Mouse (Mus musculus) cerebral cortex, adult 2 months (tissue): ENCODE results near the gene Ilf3.

Experiments
- WGBS: fragments of 180-500 bp; shearing (Covaris S2); methylation state at CpG from one replicate; pipeline ENCODE4 v1.1.7; 2018; 5-methylcytosine and 5-hydroxymethylcytosine counted together

The Ilf3 gene

DNA sequence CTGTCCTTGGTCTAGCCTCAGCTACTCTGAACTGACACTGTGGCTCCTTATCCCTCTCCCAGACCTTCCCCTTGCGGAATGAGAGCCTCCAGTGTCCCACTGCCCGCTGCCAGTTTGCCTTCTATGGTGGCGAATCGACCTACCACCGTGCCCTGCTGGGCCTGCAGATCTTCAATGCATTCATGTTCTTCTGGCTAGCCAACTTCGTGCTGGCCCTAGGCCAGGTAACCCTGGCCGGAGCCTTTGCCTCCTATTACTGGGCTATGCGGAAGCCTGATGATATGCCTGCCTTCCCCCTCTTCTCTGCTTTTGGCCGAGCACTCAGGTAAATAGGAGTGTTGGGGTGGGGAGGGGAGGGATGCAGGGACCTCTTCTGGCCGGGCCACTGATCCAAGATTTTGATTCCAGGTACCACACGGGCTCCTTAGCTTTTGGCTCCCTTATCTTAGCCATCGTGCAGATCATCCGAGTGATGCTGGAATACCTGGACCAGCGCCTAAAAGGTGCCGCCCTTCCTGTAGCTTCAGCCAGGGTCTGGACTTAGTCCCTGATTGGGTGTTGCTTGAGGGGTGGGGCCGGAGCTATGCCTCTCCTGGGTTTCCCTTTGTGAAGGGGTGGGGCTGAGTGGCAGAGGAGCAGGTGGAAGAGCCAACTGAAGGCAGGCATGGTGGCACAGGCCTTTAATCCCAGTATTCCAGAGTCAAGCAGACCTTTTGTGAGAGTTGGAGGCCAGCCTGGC lies 20.9 kb upstream of the Ilf3 start:
- 70% methylated on average over 16 of the region's 16 CpGs for WGBS

DNA sequence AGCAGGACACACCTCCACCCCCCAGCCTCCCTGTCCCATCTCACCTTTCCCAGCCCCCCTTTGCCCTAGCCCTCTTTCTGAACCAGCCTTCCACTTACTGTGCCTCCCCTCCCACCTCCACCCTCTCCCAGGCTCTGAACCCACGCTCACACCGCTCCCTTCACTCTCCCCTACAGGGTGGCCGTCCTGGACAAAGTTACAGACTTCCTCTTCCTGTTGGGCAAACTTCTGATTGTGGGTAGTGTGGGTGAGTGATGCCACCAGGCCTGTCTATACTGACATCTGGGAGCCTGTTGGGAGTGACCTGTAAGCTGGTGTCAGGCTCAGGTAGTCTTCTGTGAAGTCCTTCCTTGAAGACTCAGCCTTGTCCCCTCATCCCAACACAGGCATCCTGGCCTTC lies 19.5 kb upstream of the Ilf3 start:
- 78% methylated on average over 3 of the region's 3 CpGs for WGBS

DNA sequence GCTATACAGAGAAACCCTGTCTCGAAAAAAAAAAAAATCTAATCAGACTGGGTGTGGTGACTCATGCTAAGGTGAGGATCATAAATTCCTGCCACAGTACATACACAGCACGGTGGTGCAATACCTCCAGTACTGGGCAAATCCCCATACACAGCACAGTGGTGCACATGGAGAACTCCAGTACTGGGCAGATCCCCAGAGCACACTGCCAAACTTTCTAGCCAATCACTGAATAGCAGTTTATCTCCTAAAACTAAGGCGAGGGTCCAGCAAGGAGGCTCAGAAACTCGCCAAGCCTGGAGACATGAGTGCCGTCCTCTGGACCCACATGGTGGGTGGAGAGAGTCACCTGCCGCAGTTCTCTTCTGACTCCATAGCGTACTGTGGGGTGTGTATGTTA lies 16.5 kb upstream of the Ilf3 start:
- 83% methylated on average over 7 of the region's 7 CpGs for WGBS

DNA sequence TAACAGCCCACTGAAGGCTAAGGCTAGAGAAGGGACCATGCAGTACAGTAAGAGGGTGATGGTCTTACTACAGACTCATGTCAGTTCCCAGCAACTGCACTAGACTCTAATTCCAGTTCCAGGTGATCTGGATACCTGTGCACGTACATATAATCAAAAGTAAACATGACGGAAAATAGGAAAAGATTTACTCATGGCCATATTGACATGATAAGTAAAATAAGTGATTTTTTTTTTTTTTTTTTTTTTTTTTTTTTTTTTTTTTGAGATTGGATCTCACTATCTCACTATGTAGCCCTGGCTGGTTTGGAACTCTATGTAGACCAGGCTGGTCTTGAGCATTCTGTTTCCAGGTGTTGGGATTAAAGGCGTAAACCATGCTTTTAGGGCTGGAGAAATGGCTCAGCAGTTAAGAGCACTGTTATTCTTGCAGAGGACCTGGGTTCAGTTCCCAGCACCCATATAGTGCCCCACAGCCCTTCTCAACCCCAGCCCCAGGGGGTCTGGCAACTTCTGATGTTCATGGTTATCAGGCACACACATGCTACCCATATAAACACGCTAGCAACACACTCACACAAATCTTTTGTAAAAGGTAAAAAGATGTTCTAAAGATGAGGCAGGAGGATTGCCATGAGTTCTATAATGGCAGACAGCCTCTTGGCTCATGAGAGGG lies 15.8 kb upstream of the Ilf3 start:
- WGBS = 96% methylated on average over 4 of the region's 4 CpGs

DNA sequence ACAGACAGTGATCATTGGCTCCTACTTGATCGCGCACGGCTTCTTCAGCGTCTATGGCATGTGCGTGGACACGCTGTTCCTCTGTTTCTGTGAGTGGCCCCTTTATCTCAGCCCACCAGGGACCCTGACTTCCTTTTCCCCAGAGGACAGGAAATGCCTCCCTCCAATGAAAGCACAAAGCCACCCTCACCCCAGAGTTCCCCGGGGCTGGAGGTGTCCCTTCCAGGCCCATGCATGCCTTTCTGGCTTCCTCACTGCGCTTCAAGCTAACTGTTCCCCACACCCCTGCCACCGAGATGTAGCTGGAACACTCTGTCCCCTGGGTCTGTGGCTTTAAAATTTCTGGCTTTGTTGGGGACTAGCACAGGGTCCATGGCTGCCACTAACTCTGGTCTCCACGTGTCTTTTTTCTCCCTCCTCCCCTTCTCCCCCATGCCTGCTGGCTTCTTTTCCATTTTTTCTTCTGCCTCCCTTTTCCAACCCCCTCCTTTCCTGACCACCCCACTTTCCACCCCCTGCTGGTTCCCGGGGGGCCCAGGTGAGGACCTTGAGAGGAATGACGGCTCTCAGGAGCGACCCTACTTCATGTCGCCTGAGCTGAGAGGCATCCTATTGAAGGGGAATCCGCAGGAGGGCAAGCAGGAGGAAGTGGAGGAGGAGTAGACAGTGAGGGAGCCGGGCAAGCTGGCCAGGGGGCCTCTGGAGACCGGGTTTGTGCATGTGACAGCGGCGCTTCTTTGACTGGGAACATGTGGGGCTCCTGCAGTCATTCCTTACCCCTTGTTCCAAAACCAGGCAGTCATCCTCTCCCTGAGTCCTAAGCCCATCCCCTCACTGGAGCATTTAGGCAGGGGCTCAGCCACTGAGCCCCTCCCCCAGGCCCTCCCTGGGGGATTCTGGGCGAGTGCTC lies 15.0 kb upstream of the Ilf3 start:
- 62% methylated on average over 20 of the region's 20 CpGs for WGBS

DNA sequence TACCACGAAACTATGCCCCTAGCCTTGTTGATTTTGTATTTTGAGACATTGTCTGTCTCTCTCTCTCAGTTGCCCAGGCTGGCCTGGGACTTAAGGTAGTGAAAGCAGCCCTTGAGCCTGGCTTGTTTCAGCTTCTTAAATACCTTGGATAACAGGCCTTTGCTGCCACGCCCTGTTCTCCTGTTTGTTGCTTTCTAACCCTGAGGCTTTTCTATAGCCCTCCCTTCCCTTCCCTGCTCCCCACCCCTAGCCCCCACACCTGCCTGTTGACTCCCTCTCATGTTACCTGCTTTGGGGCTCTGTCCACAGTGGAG lies 14.3 kb upstream of the Ilf3 start:
- WGBS = 87% methylated on average over 2 of the region's 2 CpGs

DNA sequence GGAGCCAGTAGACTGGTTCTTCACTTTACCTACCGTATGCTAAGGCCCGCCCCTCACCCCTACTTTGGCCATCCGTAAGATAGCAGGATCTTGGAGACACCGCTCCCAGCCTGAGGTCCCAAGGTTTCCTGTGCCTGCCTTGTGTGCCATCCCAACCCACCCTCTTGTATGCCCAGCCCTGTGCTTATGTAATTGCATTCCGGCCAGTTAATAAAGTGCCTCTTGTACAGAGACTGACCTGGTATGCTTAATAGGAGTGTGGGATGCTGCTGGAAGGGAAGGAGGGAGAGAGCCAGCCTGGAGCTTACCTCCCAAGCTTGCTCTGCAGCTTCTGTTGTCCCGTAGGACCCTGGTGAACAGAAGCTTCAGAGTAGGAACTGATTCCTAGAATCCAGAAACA lies 12.9 kb upstream of the Ilf3 start:
- 90% methylated on average over 6 of the region's 6 CpGs for WGBS

DNA sequence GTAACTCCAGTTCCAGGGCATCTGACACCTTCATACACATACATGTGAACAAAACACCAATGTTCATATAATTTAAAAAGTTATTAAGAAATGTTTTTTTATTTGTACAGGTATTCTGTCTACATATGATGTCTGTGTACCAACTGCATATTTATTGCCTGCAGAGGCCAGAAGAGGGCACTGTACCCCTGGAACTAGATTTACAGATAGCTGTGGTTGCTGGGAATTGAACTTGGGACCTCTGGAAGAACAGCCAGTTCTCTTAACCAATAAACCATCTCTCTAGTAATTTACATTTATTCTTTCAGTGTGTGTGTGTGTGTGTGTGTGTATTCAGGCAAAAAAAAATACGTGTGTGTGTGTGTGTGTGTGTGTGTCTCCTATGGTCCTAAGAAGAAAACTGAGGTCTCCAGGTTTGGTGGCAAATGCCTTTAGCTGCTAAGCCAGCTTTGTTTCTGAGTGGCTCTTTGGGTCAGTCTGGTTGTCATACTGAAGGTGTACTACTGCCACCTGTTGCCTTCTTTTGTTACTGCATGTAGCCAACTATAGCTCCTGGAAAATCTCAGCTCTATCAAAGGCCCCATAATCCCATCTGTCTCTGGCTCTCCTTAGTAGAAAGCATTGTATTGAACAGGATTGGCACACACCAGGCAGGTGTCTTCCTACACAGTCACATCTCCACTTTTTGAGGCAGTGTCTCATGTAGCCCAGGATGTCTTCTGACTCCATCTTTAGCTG lies 10.5 kb upstream of the Ilf3 start:
- 9% methylated on average over 1 of the region's 1 CpGs for WGBS

DNA sequence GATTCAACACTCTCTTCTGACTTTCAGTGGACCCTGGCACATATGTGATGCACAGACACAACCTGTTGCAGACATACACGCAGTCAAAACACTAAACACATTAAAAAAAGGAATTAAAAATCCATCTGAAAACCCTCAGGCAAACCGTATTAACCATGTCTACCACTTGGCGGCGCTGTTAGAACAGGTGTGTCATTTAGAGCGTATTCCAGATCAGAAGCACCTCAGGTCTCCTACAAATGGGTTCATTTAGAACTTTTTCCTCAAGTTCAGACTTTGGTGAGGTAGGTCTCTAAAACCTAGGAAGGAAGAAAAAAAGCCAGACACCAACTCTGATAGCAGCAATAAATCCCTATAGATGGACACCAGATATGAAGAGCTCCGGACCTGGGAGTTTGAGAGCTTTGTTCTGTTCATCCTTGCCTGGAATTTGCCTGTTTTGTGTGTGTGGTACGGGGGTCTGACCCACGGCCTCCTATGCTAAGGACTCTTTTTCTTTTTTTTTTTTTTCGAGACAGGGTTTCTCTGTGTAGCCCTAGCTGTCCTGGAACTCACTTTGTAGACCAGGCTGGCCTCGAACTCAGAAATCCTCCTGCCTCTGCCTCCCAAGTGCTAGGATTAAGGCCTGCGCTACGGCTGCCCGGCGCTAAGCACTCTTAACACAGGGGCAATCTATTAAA lies 990 bp upstream of the Ilf3 start:
- WGBS = 29% methylated on average over 14 of the region's 14 CpGs

DNA sequence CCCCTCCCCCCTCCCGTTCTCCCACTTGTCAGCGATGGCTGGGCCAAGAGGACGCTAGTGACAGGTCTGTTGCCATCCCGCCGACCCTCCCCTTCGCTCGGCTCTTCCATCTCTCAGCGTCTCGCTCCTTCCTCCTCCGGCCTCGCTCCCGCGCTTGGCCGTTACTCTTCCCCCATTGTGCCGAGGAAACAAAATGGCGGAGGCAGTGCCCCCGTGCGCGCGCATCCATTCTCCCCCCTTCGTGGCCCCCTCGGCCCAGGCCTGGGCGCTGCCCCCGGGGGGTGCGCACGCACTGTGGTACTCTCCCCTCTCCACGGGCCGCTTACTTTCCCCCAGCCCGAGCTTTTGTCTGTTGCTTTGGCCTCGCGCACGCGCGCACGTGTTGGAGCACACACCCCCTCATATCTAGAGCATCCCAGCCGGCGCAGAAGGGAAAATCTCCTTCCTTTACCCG lies 487 bp downstream of the Ilf3 start:
- under 1% methylated on average over 38 of the region's 38 CpGs for WGBS

DNA sequence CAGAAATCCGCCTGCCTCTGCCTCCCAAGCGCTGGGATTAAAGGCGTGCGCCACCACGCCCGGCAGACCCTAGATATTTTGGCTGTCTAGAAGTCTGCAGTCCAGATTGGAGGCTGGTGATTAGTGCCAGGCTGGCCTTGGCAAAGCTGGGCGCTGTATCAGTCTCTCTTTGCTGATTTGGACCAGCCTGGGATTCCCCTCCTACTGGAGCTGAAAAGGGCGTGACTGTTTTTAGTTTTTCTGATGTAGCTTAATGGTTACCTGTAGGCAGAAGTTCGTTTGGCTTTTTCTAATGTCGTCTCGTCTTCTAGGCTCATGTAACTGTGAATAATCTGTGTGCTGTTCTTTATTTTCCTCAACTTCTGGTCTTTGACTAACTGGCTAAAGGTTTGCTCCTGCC lies 1.4 kb downstream of the Ilf3 start:
- WGBS = 31% methylated on average over 11 of the region's 11 CpGs

DNA sequence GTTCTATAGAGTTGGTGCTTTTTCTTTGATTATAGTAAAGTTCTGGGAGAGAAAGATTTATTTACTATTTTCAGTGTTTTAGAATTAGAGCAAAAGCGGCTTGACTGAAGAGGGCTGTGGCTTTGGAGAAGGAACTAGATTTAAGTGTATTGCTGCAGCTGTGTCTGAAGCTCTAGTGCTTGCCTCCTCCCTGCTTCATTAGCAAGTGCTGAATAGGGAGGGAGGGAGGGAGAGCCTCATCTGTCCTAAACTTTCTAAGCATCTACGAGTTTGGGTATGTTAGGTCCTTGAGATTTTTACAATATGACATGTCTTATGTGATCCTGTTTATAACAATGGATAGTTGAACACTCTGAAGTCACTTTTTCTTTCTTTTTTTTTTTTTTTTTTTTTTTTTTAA lies 3.2 kb downstream of the Ilf3 start:
- 50% methylated on average over 2 of the region's 2 CpGs for WGBS

DNA sequence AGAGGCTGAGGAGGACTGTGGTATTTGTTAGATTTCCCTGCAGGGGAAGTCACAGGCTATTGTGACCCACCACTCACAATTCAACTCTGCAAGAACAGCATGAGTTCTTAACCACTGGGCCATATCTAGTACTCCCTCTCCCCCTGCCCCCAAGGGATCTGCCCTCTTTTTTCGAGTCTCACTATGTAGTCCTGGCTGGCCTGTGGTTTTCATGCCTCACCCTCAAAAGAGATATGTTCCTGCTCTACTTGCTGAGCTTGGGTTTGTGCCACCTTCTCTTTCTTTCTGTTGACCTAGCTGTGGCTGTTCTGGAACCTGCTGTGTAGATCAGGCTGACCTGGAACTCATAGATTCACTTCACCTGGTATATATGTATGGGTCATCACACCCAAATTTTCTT lies 4.8 kb downstream of the Ilf3 start:
- 54% methylated on average over 1 of the region's 1 CpGs for WGBS

DNA sequence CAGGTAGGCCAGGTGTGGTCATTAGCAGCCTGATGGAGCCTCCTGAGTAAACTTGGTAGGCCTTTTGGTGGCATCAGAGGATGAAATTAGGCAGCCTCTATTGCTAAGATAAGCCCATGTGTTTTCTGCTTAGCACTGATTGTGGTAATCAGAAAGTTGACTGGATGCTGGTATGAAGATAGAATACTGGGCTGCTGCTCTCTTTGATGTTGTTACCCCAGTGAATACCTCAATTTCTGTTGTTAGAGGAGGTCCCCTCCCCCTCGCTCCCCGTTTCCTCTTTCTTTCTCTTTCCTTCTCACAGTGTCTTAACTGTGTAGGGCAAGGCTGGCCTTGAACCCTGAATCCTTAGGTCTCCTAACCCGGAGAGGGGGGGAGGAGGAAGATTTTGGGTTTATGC lies 11.5 kb downstream of the Ilf3 start:
- 80% methylated on average over 3 of the region's 3 CpGs for WGBS

DNA sequence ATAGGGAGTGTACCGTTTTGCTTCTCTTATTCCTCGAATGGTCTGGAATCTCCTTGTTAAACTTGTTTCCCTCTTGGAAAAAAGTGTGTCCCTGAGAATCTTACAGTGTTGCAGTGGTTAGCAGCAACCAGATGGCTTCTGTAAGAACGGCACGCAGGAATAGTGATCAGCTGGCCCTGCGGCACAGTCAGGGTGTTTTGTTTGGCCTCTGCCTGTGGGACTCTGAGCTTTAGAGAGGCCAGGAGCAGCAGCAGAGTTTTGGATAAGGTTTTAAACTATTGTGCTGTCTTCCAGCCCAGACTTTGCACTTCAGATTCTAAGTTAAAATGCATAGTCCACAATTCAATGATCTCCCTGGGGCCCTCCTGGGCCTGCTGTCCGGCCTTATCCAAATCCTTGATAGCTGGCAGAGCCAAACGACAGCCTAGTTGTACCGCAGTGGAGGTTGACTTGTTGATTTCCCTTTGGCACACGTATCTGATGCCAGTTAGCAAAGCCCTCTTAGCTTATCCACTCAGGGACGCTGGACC lies 25.0 kb downstream of the Ilf3 start:
- 73% methylated on average over 10 of the region's 10 CpGs for WGBS

DNA sequence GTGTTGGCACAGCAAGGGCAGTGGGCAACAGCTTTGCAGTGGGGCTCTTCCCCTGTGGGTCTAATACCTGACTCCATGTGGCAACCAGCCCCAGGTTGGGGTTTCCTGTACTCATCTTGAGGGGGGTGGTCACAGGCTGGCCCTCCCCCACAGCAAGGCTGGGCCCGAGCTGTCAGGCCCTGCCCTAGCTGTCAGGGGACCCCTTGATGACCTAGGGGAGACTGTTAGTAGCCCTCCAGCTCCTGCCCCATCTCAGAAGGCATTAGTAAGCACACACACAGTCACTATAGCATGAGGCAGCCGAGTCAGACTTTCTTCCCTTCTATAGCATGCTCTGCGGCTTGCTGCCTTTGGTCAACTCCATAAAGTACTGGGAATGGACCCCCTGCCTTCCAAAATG lies 28.0 kb downstream of the Ilf3 start:
- WGBS = 85% methylated on average over 3 of the region's 3 CpGs

DNA sequence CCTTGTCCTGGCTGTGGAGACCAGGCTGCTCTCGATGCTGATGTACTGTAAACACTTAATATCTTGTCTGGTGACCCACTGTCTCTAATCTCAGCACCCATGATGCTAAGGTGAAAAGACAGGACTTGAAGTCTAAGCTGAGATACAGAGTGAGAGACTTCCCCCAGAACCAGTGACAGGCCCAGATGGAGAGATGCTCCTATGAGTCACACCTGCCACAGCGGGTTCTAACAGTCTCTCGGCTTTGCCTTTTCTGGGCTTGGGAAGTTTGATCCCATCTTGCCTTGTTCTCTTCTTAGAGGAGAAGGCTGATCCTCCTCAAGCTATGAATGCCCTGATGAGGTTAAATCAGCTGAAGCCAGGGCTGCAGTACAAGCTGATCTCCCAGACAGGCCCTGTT lies 29.5 kb downstream of the Ilf3 start:
- whole genome bisulfite sequencing = 62% methylated on average over 3 of the region's 3 CpGs

DNA sequence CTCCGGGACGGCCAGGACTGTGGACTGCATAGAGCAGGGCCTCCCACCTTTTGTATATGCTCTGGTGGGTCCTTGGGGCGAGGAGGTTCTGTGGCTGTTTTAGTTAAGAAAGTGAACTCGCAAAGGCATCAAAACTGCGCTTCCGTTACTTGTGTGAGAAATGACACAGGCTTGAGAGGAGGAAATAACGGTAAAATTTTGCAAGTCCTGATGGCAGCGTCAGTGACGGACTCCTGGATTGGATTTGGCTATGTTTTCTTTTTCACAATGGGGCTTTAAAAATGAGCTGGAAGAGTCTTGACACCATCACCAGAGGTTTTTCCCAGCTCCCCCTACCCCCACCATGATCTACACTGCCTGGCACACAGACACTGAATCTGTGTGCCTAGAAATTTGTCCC lies 33.4 kb downstream of the Ilf3 start:
- WGBS = 87% methylated on average over 9 of the region's 9 CpGs

DNA sequence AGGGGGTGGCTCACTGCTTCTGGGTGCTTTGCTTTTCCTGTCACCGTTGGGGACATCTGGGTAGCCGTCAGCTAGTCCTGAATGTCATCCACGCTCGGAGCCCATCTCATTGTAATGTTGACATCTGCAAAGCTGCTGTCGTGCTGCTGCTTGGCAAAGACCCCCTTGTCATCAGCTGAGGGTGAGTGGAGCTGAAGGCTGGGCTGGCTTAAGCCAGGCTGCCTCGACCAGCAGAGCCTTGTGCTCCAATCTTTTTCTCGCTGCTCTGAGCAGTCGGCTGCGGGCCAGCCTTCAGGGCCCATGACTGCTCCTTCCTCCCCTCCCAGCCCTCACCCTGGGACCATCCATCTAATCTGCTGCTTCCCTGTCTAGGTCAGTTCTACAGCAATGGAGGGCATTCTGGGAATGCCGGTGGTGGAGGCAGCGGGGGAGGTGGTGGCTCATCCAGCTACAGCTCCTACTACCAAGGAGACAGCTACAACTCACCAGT lies 35.1 kb downstream of the Ilf3 start:
- 70% methylated on average over 11 of the region's 11 CpGs for WGBS

DNA sequence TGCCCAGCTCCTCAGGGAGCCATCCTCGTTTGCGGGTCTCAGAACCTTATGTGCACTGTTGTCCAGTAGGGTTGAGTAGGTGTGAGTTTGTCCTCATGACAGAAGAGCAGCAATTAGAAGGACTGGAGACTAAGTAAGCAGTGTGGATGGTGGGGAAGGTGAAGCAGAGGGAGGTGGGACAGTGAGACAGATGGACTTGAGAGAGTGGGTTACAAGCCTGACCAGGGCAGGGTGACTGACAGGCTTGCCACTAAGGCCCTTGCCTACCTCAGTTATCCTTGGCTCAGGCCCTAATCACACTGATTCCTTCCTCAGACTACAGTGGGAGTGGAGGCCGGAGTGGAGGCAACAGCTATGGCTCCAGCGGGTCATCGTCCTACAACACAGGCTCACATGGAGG lies 36.1 kb downstream of the Ilf3 start:
- 94% methylated on average over 5 of the region's 5 CpGs for WGBS

DNA sequence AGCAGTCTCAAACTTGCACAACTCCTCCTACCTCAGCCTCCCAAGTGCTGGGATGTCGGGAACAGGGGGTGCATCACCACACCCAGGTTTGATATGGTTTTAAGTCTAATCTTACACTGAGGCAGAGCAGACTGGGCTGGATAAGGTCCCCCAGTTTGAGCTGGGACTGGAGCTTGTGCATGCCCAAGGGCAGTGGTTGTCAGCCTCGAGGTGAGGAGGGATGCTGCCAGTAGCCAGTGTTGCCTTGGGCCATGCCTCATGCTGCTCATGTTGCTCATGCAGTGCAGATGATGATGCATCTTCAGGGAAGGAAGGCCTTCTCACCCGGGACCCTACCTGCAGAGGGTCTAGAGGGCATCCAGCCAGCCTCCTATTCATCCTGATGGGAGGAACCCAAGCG lies 37.9 kb downstream of the Ilf3 start:
- 75% methylated on average over 4 of the region's 4 CpGs for WGBS
